Mouse (Mus musculus) limb, embryonic 13.5 days (tissue): ENCODE results near the gene Got2. TPM values are rescaled to one million over a fixed set of nuclear protein-coding genes. Genes with fewer than 3 reads are reported as not detected.
A peak's percentile ranks its signal among the peaks of the same experiment; 100 is the strongest.
"Not testable (repeated sequence)": the region's sequence is repeated elsewhere in the genome, so short reads cannot be mapped to it uniquely, and the experiment has no call there.

ENCODE experiments used
- ATAC-seq: fragments of 200-750 bp; cut with Nextera tagmentation; 2 replicates; pipeline ENCODE4 v1.8.0; 2017; ENCODE audit warnings: low read depth, moderate number of reproducible peaks, moderate TSS enrichment; ENCODE audit not compliant: low FRiP score
- H3K27ac ChIP-seq: fragments of 300-500 bp; sonication (generic); 2 replicates; pipeline ENCODE4 v1.5.1; 2015; ENCODE audit warnings: inconsistent platforms, mild to moderate bottlenecking, moderate library complexity
- H3K27me3 ChIP-seq: fragments of 300-500 bp; sonication (generic); 2 replicates; pipeline ENCODE4 v1.6.1; 2015; ENCODE audit warnings: mild to moderate bottlenecking, inconsistent platforms
- H3K36me3 ChIP-seq: fragments of 300-500 bp; sonication (generic); 2 replicates; pipeline ENCODE4 v1.6.1; 2015; ENCODE audit warnings: inconsistent platforms, mild to moderate bottlenecking, moderate library complexity
- H3K4me1 ChIP-seq: fragments of 300-500 bp; sonication (generic); 2 replicates; pipeline ENCODE4 v1.6.1; 2015; ENCODE audit warnings: inconsistent platforms
- H3K4me2 ChIP-seq: fragments of 300-500 bp; sonication (generic); replicated peaks from 2 replicates; pipeline ENCODE4 v1.6.1; 2015; ENCODE audit warnings: inconsistent platforms, mild to moderate bottlenecking, moderate library complexity
- H3K4me3 ChIP-seq: fragments of 300-500 bp; sonication (generic); 2 replicates; pipeline ENCODE4 v1.5.1; 2015; ENCODE audit warnings: moderate library complexity, mild to moderate bottlenecking, inconsistent platforms
- H3K9ac ChIP-seq: fragments of 300-500 bp; sonication (generic); 2 replicates; pipeline ENCODE4 v1.6.1; 2015; ENCODE audit warnings: mild to moderate bottlenecking, inconsistent platforms
- H3K9me3 ChIP-seq: fragments of 300-500 bp; sonication (generic); 2 replicates; pipeline ENCODE4 v1.6.1; 2016; ENCODE audit warnings: inconsistent platforms
- WGBS: fragments of 180-500 bp; shearing (Covaris S2); methylation state at CpG from one replicate; pipeline ENCODE4 v1.1.7; 2015; 5-methylcytosine and 5-hydroxymethylcytosine counted together
- polyA plus RNA-seq: library from polyadenylated mRNA; unstranded; fragments of >200 nt; fragmentation: Nextera tagmentation; extraction: Ambion mirVana; gene quantifications from 2 replicates; pipeline ENCODE4 v1.2.1, GENCODE M21; 2015

The Got2 gene
- polyA plus RNA-seq, 1 experiment from 2014 or later: 169 TPM

DNA sequence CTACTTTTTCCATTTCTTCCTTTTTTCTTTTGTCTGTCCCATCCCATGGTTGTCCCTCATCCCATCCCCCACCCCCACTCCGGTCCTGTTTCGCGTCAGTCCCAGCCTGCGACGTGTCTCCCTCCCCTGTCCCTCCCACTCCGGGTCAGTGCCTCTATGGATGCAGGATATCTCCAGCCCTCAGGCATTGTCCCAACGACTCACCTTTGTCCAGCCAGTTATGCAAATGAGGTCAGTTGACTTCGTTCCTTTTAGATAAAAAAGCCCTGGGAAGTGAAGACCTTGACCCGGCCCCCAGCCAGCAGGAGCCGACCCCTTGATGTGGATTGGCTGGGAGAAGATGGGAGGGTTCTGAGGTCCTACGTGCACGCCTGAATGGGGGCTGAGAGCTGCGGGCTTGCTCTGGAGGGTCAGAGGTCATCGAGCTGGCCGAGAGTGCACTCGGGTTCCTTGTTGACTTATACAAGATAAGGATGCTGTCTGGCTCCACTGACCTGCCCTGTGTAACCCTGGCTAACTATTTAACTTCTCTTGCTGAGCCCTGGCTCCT is 54.8 kb downstream of the Got2 start:
- Histone ChIP-seq H3K27ac (0 out of 2 replicates have a peak overlapping the region, but pooled peaks have one; percentile 58), H3K9ac (peak overlapping the region; percentile 61), H3K9me3 (no peaks in the 10 kb centered on the region), H3K27me3 (no peaks in the 10 kb centered on the region), H3K4me2 (peak overlapping the region; percentile 69), H3K4me1 (peaks cover 12% of the 10 kb centered on the region; the same call in 1 of the 2 replicates), H3K36me3 (peaks cover 18% of the 10 kb centered on the region; the same call in 1 of the 2 replicates), H3K4me3 (peak overlapping the region; percentile 46)
- under 1% methylated on average over 16 of the region's 16 CpGs for WGBS
- peak; percentile 83 for ATAC-seq

DNA sequence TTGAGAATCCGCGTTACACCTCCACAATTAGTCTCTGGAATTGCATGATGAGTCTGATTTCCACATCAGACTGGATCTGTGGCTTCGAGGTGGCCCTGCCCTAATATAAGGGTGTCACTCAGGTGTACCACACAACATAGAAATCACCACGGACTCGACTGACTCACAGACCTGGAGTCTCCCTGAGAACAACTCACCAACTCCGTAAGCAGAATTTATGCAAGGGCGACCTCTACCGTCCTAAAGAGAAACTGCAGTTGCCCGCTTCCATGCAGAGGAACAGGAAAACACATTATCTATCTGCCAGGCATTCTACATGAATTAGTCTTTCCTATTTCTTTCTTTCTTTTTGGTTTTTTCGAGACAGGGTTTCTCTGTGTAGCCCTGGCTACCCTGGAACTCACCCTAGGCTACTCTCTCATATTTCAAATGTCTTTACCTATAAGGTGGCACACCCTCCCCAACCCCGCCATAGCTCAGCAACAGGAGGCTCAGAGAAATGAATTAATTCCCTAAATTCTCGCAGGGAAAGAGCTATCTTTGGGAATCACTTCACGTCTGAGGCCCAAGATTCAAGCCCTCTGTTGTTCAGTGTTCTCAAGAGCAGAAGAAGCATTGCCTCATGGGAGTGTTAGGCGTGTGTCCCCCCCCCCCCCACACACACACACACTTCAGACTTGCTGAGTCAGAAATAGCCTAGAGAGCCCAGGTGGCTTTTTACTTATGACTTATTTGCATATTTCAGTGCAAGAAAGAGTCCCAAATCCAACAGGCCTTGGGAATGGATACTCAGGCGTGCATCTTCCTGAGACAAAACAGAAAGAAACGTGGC is 55.5 kb downstream of the Got2 start:
- peak; percentile 48; the same call in 1 of the 2 replicates for ATAC-seq
- H3K27ac ChIP-seq: peak overlapping the region; percentile 58; the same call in 1 of the 2 replicates

DNA sequence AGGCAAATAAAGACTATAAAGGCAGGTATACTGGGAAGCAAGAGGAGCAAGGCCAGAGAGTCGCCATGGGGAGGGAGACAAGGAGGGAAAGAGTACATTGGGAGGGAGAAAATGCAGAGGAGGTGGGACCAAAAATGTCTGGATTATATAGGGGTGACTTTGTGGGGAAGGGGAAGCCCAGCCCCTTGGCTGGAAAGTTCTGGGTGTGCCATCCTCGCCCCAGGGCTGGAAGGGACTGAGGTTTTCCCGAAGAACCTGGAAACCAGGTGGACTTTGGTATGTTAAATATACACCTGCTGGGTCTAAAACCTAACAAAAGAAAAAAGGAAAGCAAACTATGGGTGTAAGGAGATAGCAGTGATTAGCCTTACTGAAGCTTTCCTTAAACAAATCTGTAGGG is 58.2 kb downstream of the Got2 start:
- H3K4me2 ChIP-seq: no peak overlapping the region
- H3K36me3 ChIP-seq: 0 out of 2 replicates have a peak, but pooled peaks cover under 1% of the 10 kb centered on the region
- H3K4me1 ChIP-seq: peaks cover 12% of the 10 kb centered on the region; the same call in 1 of the 2 replicates
- 81% methylated on average over 3 of the region's 3 CpGs for WGBS
- ATAC-seq: no peak
- H3K9ac ChIP-seq: no peak overlapping the region
- no peak overlapping the region for H3K4me3 ChIP-seq
- H3K27me3 ChIP-seq: no peaks in the 10 kb centered on the region
- H3K9me3 ChIP-seq: no peaks in the 10 kb centered on the region
- H3K27ac ChIP-seq: no peak overlapping the region

More for the DNA sequence above, 55.5 kb downstream of the Got2 start:
- Histone ChIP-seq H3K4me1 (peaks cover 12% of the 10 kb centered on the region; the same call in 1 of the 2 replicates), H3K9ac (peak overlapping the region; percentile 61), H3K4me3 (peak overlapping the region; percentile 46), H3K27me3 (no peaks in the 10 kb centered on the region), H3K4me2 (peak overlapping the region; percentile 69), H3K36me3 (peaks cover 18% of the 10 kb centered on the region; the same call in 1 of the 2 replicates), H3K9me3 (no peaks in the 10 kb centered on the region)
- 13% methylated on average over 16 of the region's 16 CpGs for WGBS

- H3K9me3 ChIP-seq, ATAC-seq, H3K9ac ChIP-seq, H3K27ac ChIP-seq, H3K4me2 ChIP-seq, H3K27me3 ChIP-seq, H3K36me3 ChIP-seq, H3K4me1 ChIP-seq, H3K4me3 ChIP-seq: not testable (repeated sequence)
- WGBS: 51% methylated on average over 25 of the region's 25 CpGs
These were observed 63.2 kb downstream of the Got2 start, which contains the start of gene Sap18b for GRCm38 (mm10) chr8:95825162-95825561. Sap18b (plus strand) TSS chr8:95825346.

GRCm38 (mm10) chr8:95822699-95823098 is 65.6 kb downstream of the Got2 start:
- Histone ChIP-seq H3K36me3 (no peaks in the 10 kb centered on the region), H3K9ac (no peak overlapping the region), H3K27me3 (0 out of 2 replicates have a peak, but pooled peaks cover 3% of the 10 kb centered on the region), H3K9me3 (no peaks in the 10 kb centered on the region), H3K4me1 (no peaks in the 10 kb centered on the region), H3K27ac (no peak overlapping the region), H3K4me2 (no peak overlapping the region), H3K4me3 (no peak overlapping the region)
- 63% methylated on average over 3 of the region's 3 CpGs for WGBS
- no peak; the same call in 1 of the 2 replicates for ATAC-seq

- H3K4me2 ChIP-seq: no peak overlapping the region
- ATAC-seq: no peak
- H3K36me3 ChIP-seq: no peaks in the 10 kb centered on the region
- no peaks in the 10 kb centered on the region for H3K4me1 ChIP-seq
- H3K9ac ChIP-seq: no peak overlapping the region
- H3K27me3 ChIP-seq: 0 out of 2 replicates have a peak, but pooled peaks cover 3% of the 10 kb centered on the region
- no peak overlapping the region for H3K4me3 ChIP-seq
- no peak overlapping the region for H3K27ac ChIP-seq
- no peaks in the 10 kb centered on the region for H3K9me3 ChIP-seq
- WGBS: 77% methylated on average over 5 of the region's 5 CpGs
These were observed 66.3 kb downstream of the Got2 start for GRCm38 (mm10) chr8:95822096-95822495.

DNA sequence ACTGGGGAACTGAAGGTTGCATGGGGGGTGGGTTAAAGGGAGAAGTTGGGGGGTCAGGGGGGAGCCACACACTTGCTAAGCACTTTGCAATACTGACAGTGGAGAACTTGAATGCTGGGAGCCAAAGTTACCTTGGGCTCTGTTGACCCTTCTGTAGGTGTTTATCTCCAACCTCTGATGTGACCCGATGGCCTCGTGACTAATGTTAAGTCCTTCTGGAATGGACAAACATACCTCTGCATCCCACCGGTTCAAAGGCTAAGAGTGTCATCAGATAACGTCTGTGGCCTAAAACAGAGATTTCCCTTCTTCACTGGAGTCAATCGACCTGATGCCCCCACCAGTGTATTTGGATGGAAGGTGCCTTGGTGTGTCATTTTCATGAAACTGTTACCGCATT is 67.1 kb downstream of the Got2 start:
- Histone ChIP-seq H3K4me3 (no peak overlapping the region), H3K9ac (no peak overlapping the region), H3K36me3 (no peaks in the 10 kb centered on the region), H3K4me1 (no peaks in the 10 kb centered on the region), H3K9me3 (no peaks in the 10 kb centered on the region), H3K27me3 (0 out of 2 replicates have a peak, but pooled peaks cover 3% of the 10 kb centered on the region), H3K27ac (no peak overlapping the region), H3K4me2 (no peak overlapping the region)
- 89% methylated on average over 6 of the region's 6 CpGs for WGBS
- ATAC-seq: no peak

DNA sequence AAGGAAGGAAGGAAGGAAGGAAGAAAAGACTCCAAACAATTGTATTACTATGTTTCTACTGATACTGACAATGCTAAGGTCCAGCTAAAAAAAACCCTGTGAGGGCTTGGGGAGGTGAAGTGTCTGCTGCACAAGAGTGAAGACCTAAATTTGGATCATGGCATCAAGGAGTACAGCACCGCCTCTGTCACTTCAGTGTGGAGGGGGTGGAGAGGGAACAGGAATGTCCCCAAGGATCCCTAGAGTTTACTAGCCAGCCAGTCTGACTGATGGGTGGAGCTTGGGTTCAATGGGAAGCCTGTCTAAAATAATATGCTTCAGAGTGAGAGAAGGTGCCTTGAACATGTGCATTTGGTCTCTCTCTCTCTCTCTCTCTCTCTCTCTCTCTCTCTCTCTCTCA is 70.1 kb downstream of the Got2 start:
- Histone ChIP-seq H3K27me3 (no peaks in the 10 kb centered on the region), H3K4me2 (no peak overlapping the region), H3K36me3 (no peaks in the 10 kb centered on the region), H3K4me3 (no peak overlapping the region), H3K9ac (no peak overlapping the region), H3K9me3 (no peaks in the 10 kb centered on the region), H3K27ac (no peak overlapping the region), H3K4me1 (no peaks in the 10 kb centered on the region)
- no peak for ATAC-seq
- WGBS: 41% methylated on average over 1 of the region's 1 CpGs

- Histone ChIP-seq H3K4me3 (no peak overlapping the region), H3K27ac (no peak overlapping the region), H3K27me3 (no peaks in the 10 kb centered on the region), H3K9me3 (no peaks in the 10 kb centered on the region), H3K9ac (no peak overlapping the region), H3K4me1 (no peaks in the 10 kb centered on the region), H3K4me2 (no peak overlapping the region), H3K36me3 (no peaks in the 10 kb centered on the region)
- no peak for ATAC-seq
- WGBS: 65% methylated on average over 3 of the region's 3 CpGs
These were observed 70.8 kb downstream of the Got2 start for GRCm38 (mm10) chr8:95817597-95817996.

DNA sequence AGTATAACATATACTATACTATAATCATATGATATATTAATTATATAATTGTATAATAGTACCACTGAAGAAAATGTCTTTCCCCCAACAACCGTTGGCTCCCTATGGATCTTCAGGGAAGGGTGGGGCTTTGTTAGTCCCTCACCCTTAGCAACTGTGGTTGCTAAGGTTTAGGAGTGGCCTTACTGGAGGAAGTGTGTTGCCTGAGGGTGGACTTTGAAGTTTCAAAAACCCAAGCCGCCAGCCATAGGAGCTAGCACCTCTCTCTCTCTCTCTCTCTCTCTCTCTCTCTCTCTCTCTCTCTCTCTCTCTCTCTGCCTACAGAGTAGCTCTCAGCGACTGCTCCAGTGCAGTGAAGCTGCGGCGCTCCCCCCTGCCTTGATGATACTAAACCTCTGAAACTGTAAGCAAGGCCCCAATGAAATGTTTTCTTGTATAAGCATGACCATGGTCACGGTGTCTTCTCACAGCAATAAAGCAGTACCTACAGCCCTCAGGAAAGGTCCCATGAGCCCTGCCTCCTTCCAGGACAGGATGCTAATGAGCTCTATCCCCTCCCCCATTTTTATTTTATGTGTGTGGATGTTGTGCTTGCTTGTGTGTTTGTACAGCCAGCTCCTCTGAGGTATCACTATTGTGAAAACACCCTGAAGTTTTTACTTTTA is 72.2 kb downstream of the Got2 start:
- H3K27ac ChIP-seq: no peak overlapping the region
- H3K9ac ChIP-seq: no peak overlapping the region
- no peaks in the 10 kb centered on the region for H3K9me3 ChIP-seq
- no peak for ATAC-seq
- no peaks in the 10 kb centered on the region for H3K4me1 ChIP-seq
- H3K4me3 ChIP-seq: no peak overlapping the region
- no peak overlapping the region for H3K4me2 ChIP-seq
- WGBS: 24% methylated on average over 6 of the region's 6 CpGs
- H3K27me3 ChIP-seq: no peaks in the 10 kb centered on the region
- H3K36me3 ChIP-seq: no peaks in the 10 kb centered on the region
